Mouse (Mus musculus) limb, embryonic 14.5 days (tissue): ENCODE measurements around the gene Myh10. TPM values are rescaled to one million over a fixed set of nuclear protein-coding genes. Genes with fewer than 3 reads are reported as not detected.

ENCODE experiments used
- ATAC-seq: fragments of 200-750 bp; cut with Nextera tagmentation; 2 replicates; pipeline ENCODE4 v1.8.0; 2017; ENCODE audit warnings: low read depth, moderate number of reproducible peaks, moderate TSS enrichment; ENCODE audit not compliant: low FRiP score
- DNase-seq: peaks from one replicate; pipeline ENCODE4 v3.0.0-alpha.2; 2015; ENCODE audit warnings: low spot score
- H3K27ac ChIP-seq: fragments of 300-500 bp; sonication (generic); replicated peaks from 2 replicates; pipeline ENCODE4 v1.5.1; 2014; ENCODE audit warnings: low read depth, mild to moderate bottlenecking, low read length, moderate library complexity, mixed read lengths
- H3K27me3 ChIP-seq: fragments of 300-500 bp; sonication (generic); 2 replicates; pipeline ENCODE4 v1.6.1; 2014; ENCODE audit warnings: low read length, mixed read lengths; ENCODE audit not compliant: control insufficient read depth, insufficient read depth
- H3K36me3 ChIP-seq: fragments of 300-500 bp; sonication (generic); 2 replicates; pipeline ENCODE4 v1.6.1; 2014; ENCODE audit warnings: mild to moderate bottlenecking, low read length, moderate library complexity, mixed read lengths; ENCODE audit not compliant: control insufficient read depth, insufficient read depth
- H3K4me1 ChIP-seq: fragments of 300-500 bp; sonication (generic); 2 replicates; pipeline ENCODE4 v1.6.1; 2014; ENCODE audit warnings: antibody characterized with exemption, low read length, mixed read lengths; ENCODE audit not compliant: control insufficient read depth, insufficient read depth
- H3K4me2 ChIP-seq: fragments of 300-500 bp; sonication (generic); replicated peaks from 2 replicates; pipeline ENCODE4 v1.6.1; 2014; ENCODE audit warnings: low read depth, mild to moderate bottlenecking, low read length, moderate library complexity; ENCODE audit not compliant: severe bottlenecking
- H3K4me3 ChIP-seq: fragments of 300-500 bp; sonication (generic); replicated peaks from 2 replicates; pipeline ENCODE4 v1.5.1; 2014; ENCODE audit warnings: low read length
- H3K9ac ChIP-seq: fragments of 300-500 bp; sonication (generic); 2 replicates; pipeline ENCODE4 v1.6.1; 2014; ENCODE audit warnings: mild to moderate bottlenecking, low read depth, low read length, moderate library complexity; ENCODE audit not compliant: severe bottlenecking
- H3K9me3 ChIP-seq: fragments of 300-500 bp; sonication (generic); 2 replicates; pipeline ENCODE4 v1.6.1; 2016; ENCODE audit warnings: low read length; ENCODE audit not compliant: control insufficient read depth
- POLR2A ChIP-seq: fragments of 200-500 bp; IDR thresholded peaks from 2 replicates; pipeline ENCODE4 v1.8.0; 2012; ENCODE audit warnings: inconsistent platforms, mild to moderate bottlenecking, moderate library complexity, borderline replicate concordance; ENCODE audit not compliant: insufficient read depth, insufficient read length; ENCODE audit errors: extremely low read depth
- WGBS: fragments of 180-500 bp; shearing (Covaris S2); extraction: QIAGEN DNeasy Blood & Tissue Kit; methylation state at CpG from one replicate; pipeline ENCODE4 v1.1.7; 2014; 5-methylcytosine and 5-hydroxymethylcytosine counted together
- polyA plus RNA-seq, 2 experiments: library from polyadenylated mRNA; depleted of rRNA in 1 of 2; stranded (reverse) in 1 of 2; unstranded in 1 of 2; fragments of >200 nt; fragmentation: Nextera tagmentation in 1 of 2; extraction: Ambion mirVana in 1 of 2; gene quantifications; 2 replicates each; pipeline versions ENCODE4 v1.2.1 to v1.2.3; 2012 to 2014

Myh10 gene
- polyA plus RNA-seq, 2 experiments, result 129 to 167 TPM

GRCm38 (mm10) chr11:68833593-68833992 lies 142.2 kb downstream of the Myh10 start:
- Histone ChIP-seq H3K4me2 (no peak overlapping the region), H3K27me3 (no peaks in the 10 kb centered on the region), H3K4me3 (no peak overlapping the region), H3K9ac (no peak overlapping the region), H3K9me3 (no peaks in the 10 kb centered on the region), H3K4me1 (no peaks in the 10 kb centered on the region), H3K27ac (no peak overlapping the region), H3K36me3 (peaks cover 85% of the 10 kb centered on the region)
- no peak for TF ChIP-seq POLR2A
- ATAC-seq (no peak), DNase-seq (no peak)

GRCm38 (mm10) chr11:68835034-68835433 lies 143.7 kb downstream of the Myh10 start:
- H3K4me2 ChIP-seq, result no peak overlapping the region
- ATAC-seq (no peak), DNase-seq (no peak)
- H3K9me3 ChIP-seq, result no peaks in the 10 kb centered on the region
- TF ChIP-seq POLR2A, result no peak
- H3K36me3 ChIP-seq, result peaks cover 84% of the 10 kb centered on the region
- 97% methylated on average over 3 of the region's 3 CpGs for WGBS
- no peak overlapping the region for H3K4me3 ChIP-seq
- no peak overlapping the region for H3K27ac ChIP-seq
- H3K9ac ChIP-seq, result no peak overlapping the region
- no peaks in the 10 kb centered on the region for H3K4me1 ChIP-seq
- no peaks in the 10 kb centered on the region for H3K27me3 ChIP-seq

GRCm38 (mm10) chr11:68839606-68840005 lies 148.2 kb downstream of the Myh10 start:
- H3K36me3 ChIP-seq, result peaks cover 78% of the 10 kb centered on the region
- H3K27me3 ChIP-seq, result no peaks in the 10 kb centered on the region
- no peak for TF ChIP-seq POLR2A
- 95% methylated on average over 5 of the region's 5 CpGs for WGBS
- H3K4me3 ChIP-seq, result no peak overlapping the region
- no peak overlapping the region for H3K9ac ChIP-seq
- ATAC-seq (no peak), DNase-seq (no peak)
- H3K4me1 ChIP-seq, result no peaks in the 10 kb centered on the region
- no peaks in the 10 kb centered on the region for H3K9me3 ChIP-seq
- H3K4me2 ChIP-seq, result no peak overlapping the region
- H3K27ac ChIP-seq, result no peak overlapping the region

DNA sequence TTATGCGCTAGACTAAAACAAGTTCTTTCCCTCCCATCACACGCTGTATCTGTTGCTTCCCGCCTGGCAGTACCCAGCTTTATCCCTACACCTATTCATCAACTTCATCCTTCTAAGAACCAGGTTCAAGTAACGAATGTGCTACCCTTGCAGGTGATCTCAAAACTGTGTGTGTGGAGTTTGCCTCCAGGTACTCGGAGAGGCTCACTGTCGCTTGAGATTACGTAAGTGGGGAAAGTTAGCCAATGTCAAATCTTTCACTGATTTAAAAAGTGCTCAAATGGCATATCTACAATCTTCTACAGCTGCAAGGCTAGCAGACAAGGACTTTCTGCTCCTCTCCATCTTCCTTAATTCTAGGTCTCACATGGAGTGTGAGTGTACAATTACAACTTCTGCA lies 159.5 kb downstream of the Myh10 start:
- Histone ChIP-seq H3K4me2 (peak overlapping the region; percentile 70; the same call in 1 of the 2 replicates), H3K4me1 (peaks cover 20% of the 10 kb centered on the region), H3K9me3 (no peaks in the 10 kb centered on the region), H3K9ac (peak overlapping the region; percentile 13), H3K27ac (no peak overlapping the region), H3K27me3 (no peaks in the 10 kb centered on the region), H3K36me3 (no peaks in the 10 kb centered on the region), H3K4me3 (no peak overlapping the region; the same call in 1 of the 2 replicates)
- DNase-seq (no peak), ATAC-seq (no peak)
- no peak for TF ChIP-seq POLR2A
- 84% methylated on average over 7 of the region's 7 CpGs for WGBS

- 4% methylated on average over 13 of the region's 13 CpGs for WGBS
- ATAC-seq (no peak), DNase-seq (no peak)
- Histone ChIP-seq H3K27ac (peak overlapping the region; percentile 98), H3K9ac (peak overlapping the region; percentile 94), H3K27me3 (no peaks in the 10 kb centered on the region), H3K4me1 (peaks cover 20% of the 10 kb centered on the region), H3K4me2 (peak overlapping the region; percentile 70), H3K4me3 (peak overlapping the region; percentile 93), H3K9me3 (no peaks in the 10 kb centered on the region), H3K36me3 (no peaks in the 10 kb centered on the region)
- TF ChIP-seq POLR2A, result no peak
Measured at GRCm38 (mm10) chr11:68851644-68852485, 160.5 kb downstream of the Myh10 start.
